Mouse (Mus musculus): ENCODE measurements at regions not wholly inside any gene's neighbourhood (a gene's known extent, or its start where the extent isn't known, plus 50 kb on each side); places are given as distances from the start of the nearest gene placed in this dataset.

GRCm38 (mm10) chr11:20897468-20897867 lies 66.6 kb upstream of the Lgalsl start:
- Histone ChIP-seq H3K9ac (ENCODE audit: low read length) (no peak overlapping the region), H3K27ac (replicated peaks) (no peak overlapping the region), H3K4me2 (replicated peaks; ENCODE audit: low read depth) (no peak overlapping the region), H3K36me3 (ENCODE audit: control insufficient read depth, insufficient read depth, low read length) (no peaks in the 10 kb centered on the region), H3K9me3 (ENCODE audit: control insufficient read depth, low read length) (no peaks in the 10 kb centered on the region), H3K4me1 (replicated peaks; ENCODE audit: control insufficient read depth, insufficient read depth) (peaks cover 5% of the 10 kb centered on the region), H3K27me3 (ENCODE audit: control insufficient read depth, insufficient read depth, low read length) (no peaks in the 10 kb centered on the region), H3K4me3 (ENCODE audit: low read depth, low read length) (no peak overlapping the region)
- TF ChIP-seq EP300 (optimal IDR thresholded peaks at IDR 0.05): no peak
- no peak for DNase-seq (ENCODE audit: low spot score)
- ATAC-seq (ENCODE audit: low FRiP score, low TSS enrichment): no peak
- 92% methylated on average over 7 of the region's 7 CpGs for WGBS

DNA sequence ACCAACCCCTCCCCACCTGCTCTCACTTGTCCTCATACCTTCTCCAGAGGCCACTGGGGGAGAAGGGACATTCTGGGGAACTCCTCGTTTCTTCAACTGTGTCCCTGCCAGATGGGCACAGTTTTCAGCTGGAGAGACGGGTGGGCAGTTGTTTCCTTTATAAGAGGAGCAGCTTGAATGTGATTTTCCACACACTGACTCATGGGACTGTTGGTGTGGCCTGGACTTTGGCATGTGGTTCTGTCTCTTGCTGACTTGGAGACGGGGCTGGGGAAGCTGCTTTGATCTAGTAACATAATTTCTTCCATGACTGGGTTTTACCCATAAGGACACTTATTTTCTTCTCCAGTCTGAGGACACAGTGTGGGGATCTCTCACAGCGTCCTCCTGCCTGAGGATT lies 67.7 kb upstream of the Lgalsl start:
- H3K27me3 ChIP-seq (ENCODE audit: control insufficient read depth, insufficient read depth, low read length): no peaks in the 10 kb centered on the region
- no peak overlapping the region for H3K27ac ChIP-seq (replicated peaks)
- H3K4me1 ChIP-seq (replicated peaks; ENCODE audit: control insufficient read depth, insufficient read depth): peaks cover 5% of the 10 kb centered on the region
- TF ChIP-seq EP300 (optimal IDR thresholded peaks at IDR 0.05): no peak
- no peak for TF ChIP-seq CTCF (IDR thresholded peaks at IDR 0.05; ENCODE audit: low read depth)
- ATAC-seq (ENCODE audit: low FRiP score, low TSS enrichment): no peak
- H3K9ac ChIP-seq (ENCODE audit: low read length): no peak overlapping the region
- H3K4me2 ChIP-seq (replicated peaks; ENCODE audit: low read depth): no peak overlapping the region
- H3K9me3 ChIP-seq (ENCODE audit: control insufficient read depth, low read length): no peaks in the 10 kb centered on the region
- no peak overlapping the region for H3K4me3 ChIP-seq (ENCODE audit: low read depth, low read length)
- H3K36me3 ChIP-seq (ENCODE audit: control insufficient read depth, insufficient read depth, low read length): no peaks in the 10 kb centered on the region
- DNase-seq (ENCODE audit: low spot score): peak; percentile 28
- 64% methylated on average over 4 of the region's 4 CpGs for WGBS

DNA sequence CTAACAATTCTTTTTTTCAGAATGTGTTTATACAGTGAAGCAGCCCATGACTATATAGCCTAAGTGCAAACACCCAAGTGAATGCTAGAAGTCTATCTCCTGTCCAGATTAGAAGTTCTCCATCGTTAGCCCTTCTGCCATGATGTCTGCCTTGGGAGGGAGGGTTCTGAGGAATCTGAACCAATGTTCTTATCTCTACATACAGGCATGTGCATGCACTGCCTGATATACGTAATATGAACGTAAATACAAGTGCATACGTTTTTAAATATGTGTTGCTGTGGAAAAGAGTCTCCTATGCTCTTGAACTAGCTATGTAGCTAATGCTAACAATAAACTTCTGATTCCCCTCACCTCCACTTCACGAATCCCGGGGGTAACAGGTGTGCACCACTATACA lies 68.9 kb upstream of the Lgalsl start:
- H3K27me3 ChIP-seq (ENCODE audit: control insufficient read depth, insufficient read depth, low read length): no peaks in the 10 kb centered on the region
- whole genome bisulfite sequencing: 84% methylated on average over 6 of the region's 6 CpGs
- no peak overlapping the region for H3K4me2 ChIP-seq (replicated peaks; ENCODE audit: low read depth)
- H3K9me3 ChIP-seq (ENCODE audit: control insufficient read depth, low read length): no peaks in the 10 kb centered on the region
- ATAC-seq (ENCODE audit: low FRiP score, low TSS enrichment) (no peak), DNase-seq (ENCODE audit: low spot score) (no peak)
- H3K4me3 ChIP-seq (ENCODE audit: low read depth, low read length): no peak overlapping the region
- H3K27ac ChIP-seq (replicated peaks): no peak overlapping the region
- no peaks in the 10 kb centered on the region for H3K36me3 ChIP-seq (ENCODE audit: control insufficient read depth, insufficient read depth, low read length)
- TF ChIP-seq EP300 (optimal IDR thresholded peaks at IDR 0.05): no peak
- H3K9ac ChIP-seq (ENCODE audit: low read length): no peak overlapping the region
- peaks cover 5% of the 10 kb centered on the region for H3K4me1 ChIP-seq (replicated peaks; ENCODE audit: control insufficient read depth, insufficient read depth)

DNA sequence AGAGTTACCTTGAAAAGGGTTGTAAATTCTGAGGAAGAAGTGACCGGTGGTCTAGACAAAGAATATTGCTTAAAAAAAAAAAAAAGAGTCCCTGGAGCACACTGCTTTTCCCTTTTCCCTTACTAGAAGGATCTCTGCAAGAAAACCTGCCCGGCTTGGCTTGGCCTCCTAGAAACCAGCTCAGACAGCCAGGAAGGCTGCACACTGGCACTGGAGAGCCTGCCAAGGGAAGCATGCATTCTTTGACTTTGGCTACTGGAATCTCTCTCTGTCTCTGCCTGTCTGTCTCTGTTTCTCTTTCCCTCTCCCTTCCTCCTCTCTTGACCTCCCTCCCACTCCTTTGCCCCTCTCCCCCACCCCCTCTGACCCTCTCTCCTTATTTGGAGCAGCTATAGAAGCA lies 71.1 kb upstream of the Lgalsl start:
- H3K9me3 ChIP-seq (ENCODE audit: control insufficient read depth, low read length): no peaks in the 10 kb centered on the region
- no peak overlapping the region for H3K4me3 ChIP-seq (ENCODE audit: low read depth, low read length)
- ATAC-seq (ENCODE audit: low FRiP score, low TSS enrichment) (no peak), DNase-seq (ENCODE audit: low spot score) (no peak)
- H3K36me3 ChIP-seq (ENCODE audit: control insufficient read depth, insufficient read depth, low read length): no peaks in the 10 kb centered on the region
- H3K27me3 ChIP-seq (ENCODE audit: control insufficient read depth, insufficient read depth, low read length): no peaks in the 10 kb centered on the region
- no peaks in the 10 kb centered on the region; the same call in 1 of the 2 replicates for H3K4me1 ChIP-seq (replicated peaks; ENCODE audit: control insufficient read depth, insufficient read depth)
- 84% methylated on average over 2 of the region's 2 CpGs for WGBS
- TF ChIP-seq CTCF (IDR thresholded peaks at IDR 0.05; ENCODE audit: low read depth) (no peak), EP300 (optimal IDR thresholded peaks at IDR 0.05) (no peak)
- no peak overlapping the region for H3K9ac ChIP-seq (ENCODE audit: low read length)
- H3K27ac ChIP-seq (replicated peaks): no peak overlapping the region
- no peak overlapping the region for H3K4me2 ChIP-seq (replicated peaks; ENCODE audit: low read depth)

- H3K4me2 ChIP-seq (replicated peaks; ENCODE audit: low read depth): no peak overlapping the region
- H3K36me3 ChIP-seq (ENCODE audit: control insufficient read depth, insufficient read depth, low read length): no peaks in the 10 kb centered on the region
- H3K4me1 ChIP-seq (replicated peaks; ENCODE audit: control insufficient read depth, insufficient read depth): no peaks in the 10 kb centered on the region; the same call in 1 of the 2 replicates
- 84% methylated on average over 8 of the region's 8 CpGs for WGBS
- TF ChIP-seq EP300 (optimal IDR thresholded peaks at IDR 0.05) (no peak), CTCF (IDR thresholded peaks at IDR 0.05; ENCODE audit: low read depth) (no peak)
- no peak overlapping the region for H3K27ac ChIP-seq (replicated peaks)
- DNase-seq (ENCODE audit: low spot score) (no peak), ATAC-seq (ENCODE audit: low FRiP score, low TSS enrichment) (no peak)
- no peak overlapping the region for H3K9ac ChIP-seq (ENCODE audit: low read length)
- no peaks in the 10 kb centered on the region for H3K9me3 ChIP-seq (ENCODE audit: control insufficient read depth, low read length)
- H3K4me3 ChIP-seq (ENCODE audit: low read depth, low read length): no peak overlapping the region
- no peaks in the 10 kb centered on the region for H3K27me3 ChIP-seq (ENCODE audit: control insufficient read depth, insufficient read depth, low read length)
These were observed 72.1 kb upstream of the Lgalsl start for GRCm38 (mm10) chr11:20902910-20903309.

- Histone ChIP-seq H3K27ac (replicated peaks) (no peak overlapping the region), H3K9me3 (ENCODE audit: control insufficient read depth, low read length) (no peaks in the 10 kb centered on the region), H3K36me3 (ENCODE audit: control insufficient read depth, insufficient read depth, low read length) (no peaks in the 10 kb centered on the region), H3K4me1 (replicated peaks; ENCODE audit: control insufficient read depth, insufficient read depth) (no peaks in the 10 kb centered on the region), H3K4me3 (ENCODE audit: low read depth, low read length) (no peak overlapping the region), H3K9ac (ENCODE audit: low read length) (no peak overlapping the region), H3K4me2 (replicated peaks; ENCODE audit: low read depth) (no peak overlapping the region), H3K27me3 (ENCODE audit: control insufficient read depth, insufficient read depth, low read length) (no peaks in the 10 kb centered on the region)
- ATAC-seq (ENCODE audit: low FRiP score, low TSS enrichment) (no peak), DNase-seq (ENCODE audit: low spot score) (no peak)
- TF ChIP-seq CTCF (IDR thresholded peaks at IDR 0.05; ENCODE audit: low read depth): no peak
- TF ChIP-seq EP300 (optimal IDR thresholded peaks at IDR 0.05): no peak
- 60% methylated on average over 3 of the region's 3 CpGs for WGBS
These were observed 77.1 kb upstream of the Lgalsl start for GRCm38 (mm10) chr11:20907996-20908395.
